Mouse (Mus musculus): ENCODE results near the gene Tmem121b. TPM values are rescaled to one million over a fixed set of nuclear protein-coding genes. Genes with fewer than 3 reads are reported as not detected.

Tmem121b gene
- polyA plus RNA-seq, 1 experiment from 2014 or later = 3.5 TPM

- H3K9ac ChIP-seq (ENCODE audit: low read length) = no peak overlapping the region
- H3K9me3 ChIP-seq (replicated peaks; ENCODE audit: control insufficient read depth, low read length) = no peaks in the 10 kb centered on the region
- ATAC-seq (no peak), DNase-seq (ENCODE audit: low spot score) (no peak)
- no peaks in the 10 kb centered on the region for H3K36me3 ChIP-seq (ENCODE audit: control insufficient read depth, insufficient read depth, low read length)
- peak overlapping the region; percentile 65 for H3K4me2 ChIP-seq (ENCODE audit: low read length)
- no peak overlapping the region for H3K4me3 ChIP-seq (ENCODE audit: low read depth, low read length)
- no peak overlapping the region for H3K27ac ChIP-seq (ENCODE audit: low read depth, low read length)
- peaks cover 28% of the 10 kb centered on the region for H3K27me3 ChIP-seq (replicated peaks; ENCODE audit: control insufficient read depth, insufficient read depth, low read length)
- 49% methylated on average over 9 of the region's 9 CpGs for WGBS
- peaks cover 8% of the 10 kb centered on the region for H3K4me1 ChIP-seq (ENCODE audit: control insufficient read depth, insufficient read depth, low read length)
These were observed 29.1 kb downstream of the Tmem121b start for GRCm38 (mm10) chr6:120464406-120464939.

- Histone ChIP-seq H3K9ac (ENCODE audit: low read length) (peak overlapping the region; percentile 63; the same call in 1 of the 2 replicates), H3K4me3 (ENCODE audit: low read depth, low read length) (peak overlapping the region; percentile 52), H3K4me2 (ENCODE audit: low read length) (peak overlapping the region; percentile 65), H3K4me1 (ENCODE audit: control insufficient read depth, insufficient read depth, low read length) (peaks cover 8% of the 10 kb centered on the region), H3K27me3 (replicated peaks; ENCODE audit: control insufficient read depth, insufficient read depth, low read length) (peaks cover 28% of the 10 kb centered on the region), H3K27ac (ENCODE audit: low read depth, low read length) (no peak overlapping the region), H3K36me3 (ENCODE audit: control insufficient read depth, insufficient read depth, low read length) (no peaks in the 10 kb centered on the region), H3K9me3 (replicated peaks; ENCODE audit: control insufficient read depth, low read length) (no peaks in the 10 kb centered on the region)
- DNase-seq (ENCODE audit: low spot score) (peak; percentile 69), ATAC-seq (peak; percentile 22)
- 3% methylated on average over 11 of the region's 11 CpGs for WGBS
These were observed 29.7 kb downstream of the Tmem121b start for GRCm38 (mm10) chr6:120463884-120464283.

GRCm38 (mm10) chr6:120463086-120463871 lies 30.3 kb downstream of the Tmem121b start, which contains the start of gene Il17ra:
Gene Il17ra, plus strand, starts transcription at chr6:120463247.
- Histone ChIP-seq H3K4me2 (ENCODE audit: low read length) (peak within 1 kb of the TSS; percentile 65), H3K27me3 (replicated peaks; ENCODE audit: control insufficient read depth, insufficient read depth, low read length) (peaks cover 28% of the 10 kb centered on the region)

GRCm38 (mm10) chr6:120462251-120462650 lies 31.4 kb downstream of the Tmem121b start:
- Histone ChIP-seq H3K27ac (ENCODE audit: low read depth, low read length) (no peak overlapping the region), H3K4me3 (ENCODE audit: low read depth, low read length) (no peak overlapping the region), H3K9ac (ENCODE audit: low read length) (no peak overlapping the region), H3K9me3 (replicated peaks; ENCODE audit: control insufficient read depth, low read length) (no peaks in the 10 kb centered on the region), H3K4me1 (ENCODE audit: control insufficient read depth, insufficient read depth, low read length) (peaks cover 8% of the 10 kb centered on the region), H3K27me3 (replicated peaks; ENCODE audit: control insufficient read depth, insufficient read depth, low read length) (peaks cover 28% of the 10 kb centered on the region), H3K4me2 (ENCODE audit: low read length) (no peak overlapping the region), H3K36me3 (ENCODE audit: control insufficient read depth, insufficient read depth, low read length) (no peaks in the 10 kb centered on the region)
- 69% methylated on average over 6 of the region's 6 CpGs for WGBS
- DNase-seq (ENCODE audit: low spot score) (no peak), ATAC-seq (no peak)

More at GRCm38 (mm10) chr6:120463086-120463871, 30.3 kb downstream of the Tmem121b start, which contains the start of gene Il17ra:
- Histone ChIP-seq H3K4me1 (ENCODE audit: control insufficient read depth, insufficient read depth, low read length) (peaks cover 8% of the 10 kb centered on the region), H3K9me3 (replicated peaks; ENCODE audit: control insufficient read depth, low read length) (no peaks in the 10 kb centered on the region), H3K27ac (ENCODE audit: low read depth, low read length) (no peak within 1 kb of the TSS), H3K36me3 (ENCODE audit: control insufficient read depth, insufficient read depth, low read length) (no peaks in the 10 kb centered on the region), H3K9ac (ENCODE audit: low read length) (peak within 1 kb of the TSS; percentile 63), H3K4me3 (ENCODE audit: low read depth, low read length) (peak within 1 kb of the TSS; percentile 52)
- under 1% methylated on average over 85 of the region's 90 CpGs for WGBS
- peak; percentile 58 for DNase-seq (ENCODE audit: low spot score)
- peak; percentile 90 for ATAC-seq

GRCm38 (mm10) chr6:120461217-120461616 lies 32.4 kb downstream of the Tmem121b start:
- peaks cover 8% of the 10 kb centered on the region for H3K4me1 ChIP-seq (ENCODE audit: control insufficient read depth, insufficient read depth, low read length)

GRCm38 (mm10) chr6:120457751-120458150 lies 35.9 kb downstream of the Tmem121b start:
- Histone ChIP-seq H3K4me3 (ENCODE audit: low read depth, low read length) (no peak overlapping the region), H3K27ac (ENCODE audit: low read depth, low read length) (no peak overlapping the region), H3K9ac (ENCODE audit: low read length) (no peak overlapping the region), H3K4me2 (ENCODE audit: low read length) (no peak overlapping the region), H3K27me3 (replicated peaks; ENCODE audit: control insufficient read depth, insufficient read depth, low read length) (peaks cover 8% of the 10 kb centered on the region), H3K4me1 (ENCODE audit: control insufficient read depth, insufficient read depth, low read length) (no peaks in the 10 kb centered on the region), H3K36me3 (ENCODE audit: control insufficient read depth, insufficient read depth, low read length) (no peaks in the 10 kb centered on the region), H3K9me3 (replicated peaks; ENCODE audit: control insufficient read depth, low read length) (no peaks in the 10 kb centered on the region)
- 96% methylated on average over 5 of the region's 5 CpGs for WGBS
- DNase-seq (ENCODE audit: low spot score) (no peak), ATAC-seq (no peak)

More at GRCm38 (mm10) chr6:120461217-120461616, 32.4 kb downstream of the Tmem121b start:
- 72% methylated on average over 15 of the region's 15 CpGs for WGBS
- Histone ChIP-seq H3K36me3 (ENCODE audit: control insufficient read depth, insufficient read depth, low read length) (no peaks in the 10 kb centered on the region), H3K27ac (ENCODE audit: low read depth, low read length) (no peak overlapping the region), H3K4me2 (ENCODE audit: low read length) (no peak overlapping the region), H3K9ac (ENCODE audit: low read length) (no peak overlapping the region), H3K4me3 (ENCODE audit: low read depth, low read length) (no peak overlapping the region), H3K27me3 (replicated peaks; ENCODE audit: control insufficient read depth, insufficient read depth, low read length) (peaks cover 28% of the 10 kb centered on the region), H3K9me3 (replicated peaks; ENCODE audit: control insufficient read depth, low read length) (no peaks in the 10 kb centered on the region)
- ATAC-seq (no peak), DNase-seq (ENCODE audit: low spot score) (no peak)

- Histone ChIP-seq H3K4me2 (ENCODE audit: low read length) (no peak overlapping the region), H3K4me1 (ENCODE audit: control insufficient read depth, insufficient read depth, low read length) (no peaks in the 10 kb centered on the region), H3K9ac (ENCODE audit: low read length) (no peak overlapping the region), H3K4me3 (ENCODE audit: low read depth, low read length) (no peak overlapping the region), H3K36me3 (ENCODE audit: control insufficient read depth, insufficient read depth, low read length) (no peaks in the 10 kb centered on the region), H3K27ac (ENCODE audit: low read depth, low read length) (no peak overlapping the region), H3K9me3 (replicated peaks; ENCODE audit: control insufficient read depth, low read length) (no peaks in the 10 kb centered on the region), H3K27me3 (replicated peaks; ENCODE audit: control insufficient read depth, insufficient read depth, low read length) (peaks cover 1% of the 10 kb centered on the region)
- 71% methylated on average over 7 of the region's 7 CpGs for WGBS
- DNase-seq (ENCODE audit: low spot score) (no peak), ATAC-seq (no peak)
These were observed 36.5 kb downstream of the Tmem121b start for GRCm38 (mm10) chr6:120457074-120457473.

- H3K36me3 ChIP-seq (ENCODE audit: control insufficient read depth, insufficient read depth, low read length) = no peaks in the 10 kb centered on the region
- H3K27me3 ChIP-seq (replicated peaks; ENCODE audit: control insufficient read depth, insufficient read depth, low read length) = no peaks in the 10 kb centered on the region
- no peak overlapping the region for H3K4me2 ChIP-seq (ENCODE audit: low read length)
- no peak overlapping the region for H3K9ac ChIP-seq (ENCODE audit: low read length)
- 70% methylated on average over 11 of the region's 11 CpGs for WGBS
- ATAC-seq (no peak), DNase-seq (ENCODE audit: low spot score) (no peak)
- no peak overlapping the region for H3K4me3 ChIP-seq (ENCODE audit: low read depth, low read length)
- no peaks in the 10 kb centered on the region for H3K4me1 ChIP-seq (ENCODE audit: control insufficient read depth, insufficient read depth, low read length)
- no peaks in the 10 kb centered on the region for H3K9me3 ChIP-seq (replicated peaks; ENCODE audit: control insufficient read depth, low read length)
- H3K27ac ChIP-seq (ENCODE audit: low read depth, low read length) = no peak overlapping the region
These were observed 39.0 kb downstream of the Tmem121b start for GRCm38 (mm10) chr6:120454627-120455077.

- no peak for ATAC-seq
- Histone ChIP-seq H3K27ac (ENCODE audit: low read depth, low read length) (no peak overlapping the region), H3K4me3 (ENCODE audit: low read depth, low read length) (no peak overlapping the region), H3K36me3 (ENCODE audit: control insufficient read depth, insufficient read depth, low read length) (no peaks in the 10 kb centered on the region), H3K4me2 (ENCODE audit: low read length) (no peak overlapping the region), H3K4me1 (ENCODE audit: control insufficient read depth, insufficient read depth, low read length) (no peaks in the 10 kb centered on the region), H3K9me3 (replicated peaks; ENCODE audit: control insufficient read depth, low read length) (no peaks in the 10 kb centered on the region), H3K9ac (ENCODE audit: low read length) (no peak overlapping the region), H3K27me3 (replicated peaks; ENCODE audit: control insufficient read depth, insufficient read depth, low read length) (no peaks in the 10 kb centered on the region)
- 93% methylated on average over 3 of the region's 3 CpGs for WGBS
- DNase-seq (ENCODE audit: low spot score) = no peak
These were observed 40.1 kb downstream of the Tmem121b start for GRCm38 (mm10) chr6:120453556-120453955.

All from forebrain, embryonic 14.5 days (tissue).